Mouse (Mus musculus) cerebellum, adult 9-10 months (tissue): ENCODE measurements at regions not wholly inside any gene's neighbourhood (a gene's known extent, or its start where the extent isn't known, plus 50 kb on each side); places are given as distances from the start of the nearest gene placed in this dataset.

Experiments used
- DNase-seq: peaks from one replicate; pipeline ENCODE4 v3.0.0; 2022

GRCm38 (mm10) chr9:91559794-91560193 is 194.2 kb upstream of the Zic1 start:
- no peak for DNase-seq

DNA sequence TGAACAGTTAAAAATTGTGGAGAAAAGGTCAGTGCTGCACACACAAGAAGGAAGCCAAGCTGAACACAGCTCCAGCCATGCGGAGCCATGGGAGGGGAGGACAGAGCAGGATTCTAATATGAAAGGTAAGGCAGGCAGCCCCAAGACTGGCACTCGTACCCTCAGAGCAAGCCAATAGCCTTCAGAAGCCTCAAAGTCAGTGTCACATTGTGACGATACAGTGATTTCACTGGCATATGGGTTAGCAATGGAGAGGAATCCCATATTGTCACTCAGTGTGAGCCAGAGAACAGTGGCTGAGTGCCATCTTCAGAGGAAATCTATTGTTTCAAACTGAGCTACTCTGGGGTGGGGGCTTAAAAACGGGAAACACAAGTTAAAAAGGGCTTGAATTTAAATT is 181.4 kb upstream of the Zic1 start:
- DNase-seq, result peak; percentile 94

DNA sequence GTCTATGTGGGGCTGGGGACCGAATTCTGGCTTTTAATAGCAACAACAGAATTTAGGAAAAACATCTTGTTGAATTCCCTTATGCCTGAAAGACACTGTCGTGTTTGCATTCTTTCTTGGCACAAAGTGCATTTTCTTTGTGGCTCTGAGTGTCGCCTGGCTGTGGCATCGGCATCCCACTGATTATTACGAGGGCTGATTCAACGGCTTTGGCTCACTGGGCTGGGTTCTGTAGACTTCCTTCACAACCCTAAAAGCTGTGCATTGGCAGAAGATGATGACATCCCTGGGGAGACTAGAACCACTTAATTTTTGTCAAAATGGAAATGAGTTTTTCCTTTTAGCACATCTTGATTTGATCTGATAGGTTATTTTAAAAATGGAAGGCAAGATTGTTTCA is 179.8 kb upstream of the Zic1 start:
- peak; percentile 83 for DNase-seq

- DNase-seq, result no peak
Observed at GRCm38 (mm10) chr9:91528838-91529475, 163.3 kb upstream of the Zic1 start.

DNA sequence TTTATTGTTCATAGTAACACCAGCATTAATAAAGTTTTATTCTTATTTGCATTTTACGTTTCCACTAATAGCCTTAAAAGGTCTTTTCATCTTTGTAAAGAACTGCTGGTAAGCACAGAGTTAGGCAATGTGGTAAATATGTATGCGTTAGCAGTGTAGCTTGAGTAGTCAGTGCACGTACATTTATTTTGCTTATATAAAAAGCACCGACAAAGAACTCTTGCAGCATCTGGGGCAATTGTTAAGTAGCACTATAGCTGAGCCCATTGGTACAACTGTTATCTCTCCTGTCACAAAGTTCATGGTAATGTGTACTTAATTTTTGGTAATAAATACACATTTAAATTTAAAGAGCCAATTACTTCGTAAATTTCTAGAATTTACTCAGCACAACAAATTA is 162.8 kb upstream of the Zic1 start:
- DNase-seq, result no peak

- peak; percentile 46 for DNase-seq
Observed at GRCm38 (mm10) chr9:91520521-91520920, 154.9 kb upstream of the Zic1 start.

GRCm38 (mm10) chr9:91509672-91510071 is 144.1 kb upstream of the Zic1 start:
- DNase-seq, result no peak

GRCm38 (mm10) chr9:91503657-91504329 is 138.2 kb upstream of the Zic1 start:
- no peak for DNase-seq

DNA sequence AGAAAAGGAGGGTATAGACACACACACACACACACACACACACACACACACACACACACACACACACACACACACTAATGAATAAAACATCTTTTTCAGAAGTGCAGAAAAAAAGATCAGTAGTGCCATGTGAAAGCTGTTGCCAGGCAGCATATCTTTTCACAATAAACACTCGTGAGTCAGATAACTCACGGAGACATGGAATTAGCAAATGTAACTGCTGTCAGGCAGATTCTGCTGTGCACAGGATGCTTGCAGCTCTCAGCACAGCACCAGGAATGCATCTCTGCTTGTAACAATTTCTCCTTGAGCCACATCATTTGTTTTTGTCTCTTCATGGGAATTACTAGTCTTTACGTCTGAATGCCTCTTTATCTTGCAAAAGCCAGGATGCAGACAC is 111.0 kb upstream of the Zic1 start:
- DNase-seq, result no peak

- no peak for DNase-seq
Observed at GRCm38 (mm10) chr9:91462713-91463425, 97.3 kb upstream of the Zic1 start.

DNA sequence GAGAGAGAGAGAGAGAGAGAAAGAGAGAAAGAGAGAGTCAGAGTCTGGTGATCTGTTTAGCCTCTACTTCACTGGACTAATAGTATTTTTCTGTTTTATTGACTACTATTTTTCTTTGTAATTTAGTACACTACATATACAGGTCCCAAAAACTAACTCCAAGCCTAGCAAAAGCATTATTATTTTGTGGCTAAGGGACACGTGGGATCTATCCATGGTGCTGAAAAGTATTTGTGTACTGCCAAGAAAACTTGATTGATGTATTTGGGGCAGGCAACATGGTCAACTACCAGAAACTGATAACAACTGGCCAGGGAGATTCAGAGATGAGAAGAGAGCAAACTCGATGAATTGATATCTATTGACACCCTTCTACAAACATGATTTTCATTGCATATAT is 94.3 kb upstream of the Zic1 start:
- DNase-seq, result no peak

- no peak for DNase-seq
Observed at GRCm38 (mm10) chr9:91456843-91457242, 91.2 kb upstream of the Zic1 start.

- DNase-seq, result no peak
Observed at GRCm38 (mm10) chr9:91456253-91456823, 90.7 kb upstream of the Zic1 start.

DNA sequence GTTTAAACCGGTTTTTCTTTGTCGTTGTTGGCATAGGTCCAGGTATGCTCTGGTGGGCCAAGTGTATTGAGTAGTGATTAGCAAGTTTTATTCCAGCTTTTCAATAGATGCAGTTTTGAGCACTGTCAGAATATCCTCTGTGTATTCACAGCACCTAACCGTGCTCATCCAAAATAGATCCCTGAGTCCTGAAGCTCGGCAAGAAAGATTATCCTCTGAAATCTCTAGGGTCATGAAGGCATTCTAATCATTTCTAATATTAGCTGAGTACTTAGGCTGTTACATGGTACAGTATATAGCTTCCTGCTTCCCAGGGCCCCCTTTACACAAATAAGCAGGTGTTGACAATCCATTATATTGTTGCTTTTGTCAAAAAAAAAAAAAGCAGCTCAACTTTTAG is 73.5 kb upstream of the Zic1 start:
- DNase-seq, result no peak
